Mouse (Mus musculus) brain, embryonic 14.5 days (tissue): ENCODE measurements around the gene Arhgef12.

ENCODE experiments used
- CTCF ChIP-seq: fragments of 200-500 bp; IDR thresholded peaks from 2 replicates; pipeline ENCODE4 v1.5.1; 2012; ENCODE audit warnings: inconsistent platforms, mild to moderate bottlenecking, moderate library complexity, borderline replicate concordance; ENCODE audit not compliant: insufficient read depth, insufficient read length; ENCODE audit errors: extremely low read depth
- POLR2A ChIP-seq: fragments of 200-500 bp; IDR thresholded peaks from 2 replicates; pipeline ENCODE4 v1.6.1; 2012; ENCODE audit warnings: mild to moderate bottlenecking, inconsistent platforms, borderline replicate concordance; ENCODE audit not compliant: poor library complexity, insufficient read depth, insufficient read length, severe bottlenecking; ENCODE audit errors: extremely low read depth

DNA sequence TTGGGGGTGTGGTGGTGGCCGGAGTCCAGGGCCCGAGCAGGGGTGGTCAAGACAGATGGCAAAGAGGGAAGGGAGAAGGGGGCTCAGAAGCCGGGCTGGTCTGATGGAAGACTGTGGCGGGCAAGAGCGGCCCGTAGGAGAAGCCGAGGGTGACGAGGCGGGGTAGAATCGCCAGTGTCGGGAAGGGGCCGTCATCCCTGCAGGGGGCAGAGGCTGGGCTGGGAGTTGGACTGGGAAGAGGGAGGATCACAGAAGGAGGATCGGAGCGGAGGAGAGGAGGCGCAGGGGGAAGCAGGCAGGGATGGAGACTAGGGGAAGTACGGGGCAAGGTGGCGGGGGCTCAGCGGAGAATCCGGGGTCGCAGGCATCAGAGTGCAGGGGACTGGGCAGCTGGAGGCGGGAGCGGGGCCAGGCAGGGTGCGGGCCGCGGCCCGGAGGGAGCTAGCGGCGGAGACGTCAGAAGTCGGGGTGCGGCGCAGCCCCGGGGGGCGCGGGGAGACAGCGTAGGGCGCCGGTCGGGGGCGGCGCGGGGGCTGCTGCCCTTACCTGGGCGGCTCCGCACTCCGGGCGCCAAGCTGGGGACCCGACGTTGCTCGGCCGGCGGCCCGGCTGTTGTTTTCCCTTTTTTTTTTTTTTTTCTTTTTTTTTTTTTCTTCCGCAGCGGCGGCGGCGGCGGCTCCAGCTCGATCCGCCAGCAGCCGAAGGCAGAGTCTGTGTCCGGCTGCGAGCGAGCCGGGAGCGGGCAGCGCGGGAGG lies 163.1 kb downstream of the Arhgef12 start, which contains the start of gene Grik4:
- TF ChIP-seq CTCF (no peak), POLR2A (no peak)
